Mouse (Mus musculus): ENCODE results near the gene Nrxn2.

GRCm38 (mm10) chr19:6424137-6424881 is 5.8 kb downstream of the Nrxn2 start:
- TF ChIP-seq CTCF (IDR thresholded peaks at IDR 0.05; ENCODE audit: low read depth, low read length), result no peak
- no peak for TF ChIP-seq GATA1 (IDR thresholded peaks at IDR 0.05; ENCODE audit: borderline replicate concordance, low read length)
- no peak for TF ChIP-seq TAL1 (conservative IDR thresholded peaks at IDR 0.05; ENCODE audit: low read depth, low read length)

Data from G1E (cell line).